Mouse (Mus musculus): ENCODE results near the gene Pigz.
A peak's percentile ranks its signal among the peaks of the same experiment; 100 is the strongest.
"Not testable (repeated sequence)": the region's sequence is repeated elsewhere in the genome, so short reads cannot be mapped to it uniquely, and the experiment has no call there.

Gene Pigz

GRCm38 (mm10) chr16:31931330-31931729, 2.3 kb upstream of the Pigz start:
- no peak for DNase-seq (ENCODE audit: extremely low read depth, insufficient read length, low spot score)

- DNase-seq (ENCODE audit: extremely low read depth, insufficient read length, low spot score), result no peak
Observed at GRCm38 (mm10) chr16:31932255-31932654, 1.4 kb upstream of the Pigz start.

GRCm38 (mm10) chr16:31932840-31933697, 582 bp upstream of the Pigz start:
- DNase-seq (ENCODE audit: extremely low read depth, insufficient read length, low spot score), result peak; percentile 93

- no peak for DNase-seq (ENCODE audit: extremely low read depth, insufficient read length, low spot score)
Observed at GRCm38 (mm10) chr16:31934550-31935010, 929 bp downstream of the Pigz start.

- DNase-seq (ENCODE audit: extremely low read depth, insufficient read length, low spot score), result no peak
Observed at GRCm38 (mm10) chr16:31935091-31935979, 1.7 kb downstream of the Pigz start.

GRCm38 (mm10) chr16:31936568-31936967, 2.9 kb downstream of the Pigz start:
- no peak for DNase-seq (ENCODE audit: extremely low read depth, insufficient read length, low spot score)

GRCm38 (mm10) chr16:31938856-31939255, 5.2 kb downstream of the Pigz start:
- no peak for DNase-seq (ENCODE audit: extremely low read depth, insufficient read length, low spot score)

GRCm38 (mm10) chr16:31940586-31940985, 6.9 kb downstream of the Pigz start:
- no peak for DNase-seq (ENCODE audit: extremely low read depth, insufficient read length, low spot score)

- DNase-seq (ENCODE audit: extremely low read depth, insufficient read length, low spot score), result peak; percentile 41
Observed at GRCm38 (mm10) chr16:31943980-31944379, 10.3 kb downstream of the Pigz start.

GRCm38 (mm10) chr16:31944698-31945255, 11.1 kb downstream of the Pigz start:
- DNase-seq (ENCODE audit: extremely low read depth, insufficient read length, low spot score), result no peak

- DNase-seq (ENCODE audit: extremely low read depth, insufficient read length, low spot score), result no peak
Observed at GRCm38 (mm10) chr16:31945372-31945771, 11.7 kb downstream of the Pigz start.

GRCm38 (mm10) chr16:31945986-31946385, 12.3 kb downstream of the Pigz start:
- not testable (repeated sequence) for DNase-seq (ENCODE audit: extremely low read depth, insufficient read length, low spot score)

- no peak for DNase-seq (ENCODE audit: extremely low read depth, insufficient read length, low spot score)
Observed at GRCm38 (mm10) chr16:31947333-31947732, 13.7 kb downstream of the Pigz start.

GRCm38 (mm10) chr16:31947901-31948316, 14.3 kb downstream of the Pigz start:
- DNase-seq (ENCODE audit: extremely low read depth, insufficient read length, low spot score), result no peak

GRCm38 (mm10) chr16:31948345-31948774, 14.7 kb downstream of the Pigz start, which contains the start of the genes 0610012G03Rik and Ncbp2:
TSS of gene 0610012G03Rik (minus strand) at chr16:31948494.
TSS of gene Ncbp2 (plus strand) at chr16:31948513.
- peak; percentile 95 for DNase-seq (ENCODE audit: extremely low read depth, insufficient read length, low spot score)

- no peak for DNase-seq (ENCODE audit: extremely low read depth, insufficient read length, low spot score)
Observed at GRCm38 (mm10) chr16:31963224-31963623, 29.6 kb downstream of the Pigz start.

GRCm38 (mm10) chr16:31975258-31975657, 41.6 kb downstream of the Pigz start:
- DNase-seq (ENCODE audit: extremely low read depth, insufficient read length, low spot score), result no peak

GRCm38 (mm10) chr16:31979501-31979900, 45.9 kb downstream of the Pigz start:
- DNase-seq (ENCODE audit: extremely low read depth, insufficient read length, low spot score), result no peak

- DNase-seq (ENCODE audit: extremely low read depth, insufficient read length, low spot score), result no peak
Observed at GRCm38 (mm10) chr16:31980946-31981345, 47.3 kb downstream of the Pigz start.

GRCm38 (mm10) chr16:31992039-31992438, 58.4 kb downstream of the Pigz start:
- DNase-seq (ENCODE audit: extremely low read depth, insufficient read length, low spot score), result no peak

- no peak for DNase-seq (ENCODE audit: extremely low read depth, insufficient read length, low spot score)
Observed at GRCm38 (mm10) chr16:31993195-31993594, 59.5 kb downstream of the Pigz start.

All from 3134 (cell line).